Mouse (Mus musculus) kidney, adult 11 months (tissue): ENCODE data around the gene Hist1h4f.
A peak's percentile ranks its signal among the peaks of the same experiment; 100 is the strongest.

Experiments used
- DNase-seq: peaks from one replicate; pipeline ENCODE4 v3.0.0; 2022

The Hist1h4f gene

GRCm38 (mm10) chr13:23532262-23533075 is 19.0 kb downstream of the Hist1h4f start:
- no peak for DNase-seq

DNA sequence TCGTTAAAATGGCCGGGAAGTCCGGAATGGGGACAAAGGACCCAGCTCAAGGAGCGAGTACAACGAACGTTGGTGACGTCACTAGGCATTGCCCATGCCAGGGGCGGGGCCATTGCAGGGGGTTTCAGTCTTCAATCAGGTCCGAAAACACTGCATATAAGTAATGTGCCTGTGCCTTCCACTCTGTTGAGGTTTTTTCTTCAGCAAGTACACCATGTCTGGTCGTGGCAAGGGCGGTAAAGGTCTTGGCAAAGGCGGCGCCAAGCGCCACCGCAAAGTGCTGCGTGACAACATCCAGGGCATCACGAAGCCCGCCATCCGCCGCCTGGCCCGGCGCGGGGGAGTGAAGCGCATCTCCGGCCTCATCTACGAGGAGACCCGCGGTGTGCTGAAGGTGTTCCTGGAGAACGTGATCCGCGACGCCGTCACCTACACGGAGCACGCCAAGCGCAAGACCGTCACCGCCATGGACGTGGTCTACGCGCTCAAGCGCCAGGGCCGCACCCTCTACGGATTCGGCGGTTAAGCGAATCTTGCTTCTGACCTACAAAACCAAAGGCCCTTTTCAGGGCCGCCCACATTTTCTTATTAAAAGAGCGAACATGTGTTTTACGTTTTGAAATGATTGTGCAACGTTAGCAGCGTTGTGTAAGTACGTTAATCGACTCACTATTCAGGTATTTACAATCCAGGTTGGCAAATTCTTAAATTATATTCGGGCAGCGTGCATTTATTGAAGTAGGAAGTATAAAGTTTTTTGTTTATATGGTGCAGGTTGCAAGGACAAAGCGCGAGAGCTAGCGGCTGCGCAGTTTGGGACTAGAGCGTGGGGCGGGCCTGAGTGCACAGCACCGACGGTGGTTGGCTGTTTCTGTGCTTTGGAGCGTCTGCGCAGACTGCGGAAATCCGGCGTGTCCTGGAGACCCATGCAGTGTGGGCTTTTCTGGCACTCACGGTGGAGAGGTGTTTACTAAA is 20.3 kb downstream of the Hist1h4f start, which contains the start of gene Hist1h4h:
Hist1h4h (plus strand) TSS at position 150 of the 975 bp plus-strand sequence.
- DNase-seq: peak; percentile 96

GRCm38 (mm10) chr13:23530181-23530900 is 21.1 kb downstream of the Hist1h4f start:
- DNase-seq: peak; percentile 43

DNA sequence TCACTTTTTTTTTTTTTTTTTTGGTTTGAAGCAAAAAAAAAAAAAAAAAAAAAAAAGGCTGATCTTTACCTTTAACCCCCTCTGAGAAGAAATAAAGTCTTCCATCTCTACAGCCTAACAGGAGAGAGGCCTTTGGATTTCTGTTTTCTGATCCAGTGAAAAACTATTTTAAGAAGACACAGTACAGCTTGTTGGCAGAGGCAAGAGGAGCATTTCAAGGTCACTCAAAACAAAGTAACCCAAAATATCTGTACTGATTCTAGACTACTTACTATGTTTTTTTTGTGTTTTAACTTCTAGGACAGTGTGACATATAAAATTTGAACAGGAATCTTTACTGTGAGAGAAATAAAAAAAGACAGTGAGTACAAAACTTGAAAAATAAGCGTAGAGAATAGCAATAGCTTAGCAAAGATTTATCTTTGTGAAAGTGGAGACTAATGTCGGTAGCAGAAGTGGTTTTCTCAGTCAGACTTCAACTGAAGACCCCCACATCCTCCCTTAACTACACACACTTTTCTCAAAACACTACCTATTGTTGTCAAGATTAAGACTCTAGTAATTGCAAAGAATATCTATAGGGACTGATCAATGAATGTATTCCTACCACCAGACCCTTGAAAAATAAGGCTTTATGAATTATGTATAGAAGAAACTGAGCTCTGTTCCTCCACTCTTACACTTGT is 21.8 kb downstream of the Hist1h4f start:
- DNase-seq: no peak

DNA sequence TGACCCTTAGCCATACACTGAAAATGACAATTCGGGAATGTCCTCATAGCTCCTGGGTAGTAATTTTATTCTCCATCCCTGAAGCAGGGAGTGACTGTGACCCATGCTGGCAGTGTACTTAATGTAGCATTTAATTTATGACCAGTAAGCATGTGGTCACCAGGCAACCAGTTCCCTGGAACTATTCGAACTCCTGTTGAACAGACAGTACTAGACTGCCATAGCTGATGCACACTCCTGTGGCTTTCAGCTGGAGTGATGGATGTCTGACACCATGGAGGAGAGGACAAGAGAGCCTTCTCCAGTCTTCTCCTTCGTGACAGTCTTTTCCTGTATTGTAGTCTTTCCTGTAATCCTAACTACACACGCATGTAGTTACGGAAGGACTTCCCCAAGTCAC is 22.4 kb downstream of the Hist1h4f start:
- peak; percentile 27 for DNase-seq

DNA sequence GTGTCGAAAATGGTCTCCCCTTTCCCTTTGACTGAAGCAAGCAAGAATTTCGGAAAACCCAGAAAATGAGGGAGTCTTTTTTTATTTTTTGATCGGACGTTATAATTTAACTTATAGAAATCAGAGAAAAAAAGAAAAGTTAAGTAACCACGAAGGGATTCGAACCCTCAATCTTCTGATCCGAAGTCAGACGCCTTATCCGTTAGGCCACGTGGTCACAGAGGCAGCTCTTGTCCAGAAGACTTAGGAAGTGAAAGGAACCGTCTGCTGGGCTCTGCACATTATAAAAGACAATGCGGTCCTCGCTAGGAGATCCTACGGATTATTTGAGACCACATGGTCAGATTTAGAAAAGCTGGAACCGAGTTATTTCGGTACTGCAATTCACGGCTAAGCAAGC is 25.1 kb downstream of the Hist1h4f start:
- DNase-seq: peak; percentile 83

DNA sequence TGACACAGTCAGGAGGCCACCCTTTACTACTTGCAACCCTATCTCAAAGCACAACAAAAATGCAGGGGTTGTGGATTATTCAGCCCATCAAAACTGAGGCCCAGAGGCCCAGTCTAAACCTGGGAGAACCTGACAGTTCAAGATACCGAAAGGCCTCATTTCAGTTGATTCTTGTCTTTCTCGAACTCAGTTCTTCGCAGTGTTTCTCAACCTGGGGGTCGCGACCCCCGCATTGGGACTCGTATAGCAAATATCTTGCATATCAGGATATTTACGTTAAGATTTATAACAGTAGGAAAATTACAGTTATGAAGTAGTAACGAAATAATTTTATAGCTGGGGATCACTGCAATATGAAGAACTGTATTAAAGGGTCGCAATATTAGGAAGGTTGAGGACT is 25.5 kb downstream of the Hist1h4f start:
- DNase-seq: no peak

GRCm38 (mm10) chr13:23524654-23525053 is 26.8 kb downstream of the Hist1h4f start:
- DNase-seq: peak; percentile 58

DNA sequence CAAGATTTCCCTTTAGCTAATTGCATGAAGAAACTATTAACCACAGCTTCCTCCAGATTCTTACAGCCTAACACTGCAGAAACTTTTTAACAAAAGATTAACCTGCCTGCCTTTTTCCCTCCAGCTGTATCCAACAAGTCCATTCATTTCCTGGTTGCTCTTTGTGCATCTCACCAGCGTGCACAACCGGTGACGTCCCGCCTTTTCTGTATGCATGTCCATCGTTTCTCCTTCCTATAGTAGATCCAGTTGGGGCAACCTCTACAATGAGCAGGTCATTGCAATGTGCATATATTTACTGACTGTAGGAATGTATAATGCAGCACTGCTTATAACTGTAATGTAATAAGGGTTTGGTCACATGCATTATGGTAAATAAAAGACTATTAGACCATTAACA is 27.5 kb downstream of the Hist1h4f start:
- no peak for DNase-seq

GRCm38 (mm10) chr13:23521703-23522102 is 29.7 kb downstream of the Hist1h4f start:
- peak; percentile 59 for DNase-seq

GRCm38 (mm10) chr13:23519416-23519815 is 32.0 kb downstream of the Hist1h4f start:
- peak; percentile 52 for DNase-seq

- DNase-seq: peak; percentile 62
These were observed 32.6 kb downstream of the Hist1h4f start for GRCm38 (mm10) chr13:23518885-23519284.

DNA sequence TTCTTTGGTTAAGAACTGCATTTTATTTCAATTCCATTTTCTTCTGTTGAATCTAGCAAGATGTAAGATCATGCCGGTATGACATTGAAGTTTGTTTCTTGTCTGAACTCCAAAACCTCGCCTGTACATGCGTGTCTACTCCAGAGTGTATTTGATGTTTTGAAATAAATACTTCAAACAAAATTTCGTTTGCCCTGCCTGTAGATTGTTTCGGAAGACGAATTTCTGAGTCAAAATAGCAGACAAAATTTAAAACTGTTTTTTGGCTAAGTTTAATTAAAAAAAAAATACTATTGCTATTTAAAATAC is 33.2 kb downstream of the Hist1h4f start:
- no peak for DNase-seq

- peak; percentile 84 for DNase-seq
These were observed 33.7 kb downstream of the Hist1h4f start for GRCm38 (mm10) chr13:23517603-23518294.

GRCm38 (mm10) chr13:23516822-23517602 is 34.4 kb downstream of the Hist1h4f start:
- DNase-seq: peak; percentile 62

DNA sequence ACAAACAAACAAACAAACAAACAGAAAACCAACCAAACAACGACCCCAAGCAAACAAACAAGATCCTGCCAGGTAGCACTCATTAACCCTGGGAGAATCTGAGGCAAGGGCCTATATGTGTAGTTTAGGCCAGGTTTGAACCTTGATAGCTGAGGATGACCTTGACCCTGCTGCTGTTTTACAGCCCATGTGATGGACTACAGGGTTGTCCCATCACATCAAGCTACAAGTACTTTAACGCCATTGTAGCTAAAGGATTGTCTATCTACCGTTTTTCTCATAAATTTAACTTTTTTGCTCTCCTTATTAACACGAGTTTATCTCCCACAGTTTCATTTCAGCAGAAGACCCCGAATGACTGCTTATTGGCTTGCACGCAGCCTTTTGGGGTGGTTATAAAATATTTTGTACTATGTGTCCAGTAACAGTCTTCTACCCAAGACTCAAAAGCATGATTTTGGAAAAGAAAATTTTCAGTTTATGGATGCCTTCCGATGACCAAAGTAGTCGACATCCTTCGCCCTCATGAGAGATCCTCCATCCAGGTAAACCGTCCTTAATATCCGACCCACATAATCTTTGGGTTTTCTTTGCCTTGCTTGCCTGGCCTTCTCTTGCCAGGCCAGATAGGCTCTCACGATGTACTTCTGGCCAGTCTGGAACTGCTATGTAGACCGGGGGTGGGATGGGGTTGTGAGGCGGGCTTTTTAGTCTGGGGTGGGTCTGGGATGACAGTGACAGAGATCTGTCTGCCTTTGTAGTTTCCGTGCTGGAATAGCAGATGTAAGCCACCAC is 35.4 kb downstream of the Hist1h4f start:
- no peak for DNase-seq

- DNase-seq: no peak
These were observed 36.2 kb downstream of the Hist1h4f start for GRCm38 (mm10) chr13:23515281-23515680.

- no peak for DNase-seq
These were observed 37.9 kb downstream of the Hist1h4f start for GRCm38 (mm10) chr13:23513517-23513916.

GRCm38 (mm10) chr13:23510127-23510526 is 41.3 kb downstream of the Hist1h4f start:
- no peak for DNase-seq
